Mouse (Mus musculus): ENCODE measurements around the gene Itgb1bp1. TPM values are rescaled to one million over a fixed set of nuclear protein-coding genes. Genes with fewer than 3 reads are reported as not detected.
A peak's percentile ranks its signal among the peaks of the same experiment; 100 is the strongest.

Gene Itgb1bp1
- polyA plus RNA-seq, 1 experiment from 2014 or later = 43.7 TPM

DNA sequence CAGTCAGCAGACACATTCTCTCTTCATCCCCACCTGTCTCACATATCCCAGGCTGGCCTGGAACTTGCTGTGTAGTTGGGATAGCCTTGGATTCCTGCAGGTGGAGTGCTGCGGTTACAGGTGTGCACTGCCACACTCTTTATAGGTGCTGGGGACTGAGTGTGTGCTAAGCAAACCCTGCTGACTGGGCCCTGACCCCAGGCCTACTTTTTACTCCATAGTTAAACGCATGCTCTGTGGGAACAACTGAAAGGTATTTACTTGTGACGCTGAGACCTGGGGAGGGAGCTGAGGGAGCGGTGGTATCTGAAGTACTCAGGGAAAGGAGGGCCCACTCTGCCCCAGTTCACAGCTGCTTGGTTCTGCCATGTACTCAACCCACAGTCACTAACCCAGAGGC lies 36.2 kb upstream of the Itgb1bp1 start:
- no peak for ATAC-seq (ENCODE audit: insufficient number of reproducible peaks, insufficient read depth, low FRiP score, low TSS enrichment, low read depth)

DNA sequence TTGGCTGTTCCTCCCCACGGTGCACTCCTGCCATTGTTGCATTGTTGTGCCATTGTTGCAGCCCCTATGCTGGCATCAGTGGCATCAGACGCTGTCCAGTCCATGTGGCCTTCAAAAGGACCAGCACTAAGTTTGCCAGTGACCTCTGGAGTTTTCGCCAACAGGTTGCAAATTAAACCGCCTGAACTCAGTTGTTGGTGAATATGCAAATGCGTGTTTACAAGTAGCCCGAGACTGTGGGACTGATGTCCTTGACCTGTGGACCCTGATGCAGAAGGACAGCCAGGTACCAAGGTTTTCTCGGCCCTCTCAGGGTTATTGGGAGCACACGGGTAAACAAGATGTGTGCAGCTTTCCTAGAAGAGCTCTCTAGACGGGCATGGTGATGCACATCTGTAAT lies 35.1 kb upstream of the Itgb1bp1 start:
- H3K4me2 ChIP-seq = no peak overlapping the region
- H3K27me3 ChIP-seq = no peaks in the 10 kb centered on the region
- no peak overlapping the region for H3K27ac ChIP-seq
- no peak for ATAC-seq (ENCODE audit: insufficient number of reproducible peaks, insufficient read depth, low FRiP score, low TSS enrichment, low read depth)
- 0 out of 2 replicates have a peak, but pooled peaks cover 5% of the 10 kb centered on the region for H3K4me1 ChIP-seq (replicated peaks)
- H3K36me3 ChIP-seq = peaks cover 67% of the 10 kb centered on the region
- no peak overlapping the region for H3K4me3 ChIP-seq (replicated peaks)
- WGBS = 83% methylated on average over 9 of the region's 9 CpGs
- no peak overlapping the region for H3K9ac ChIP-seq (replicated peaks)
- no peaks in the 10 kb centered on the region for H3K9me3 ChIP-seq

More for the DNA sequence above, 36.2 kb upstream of the Itgb1bp1 start:
- Histone ChIP-seq H3K4me2 (no peak overlapping the region), H3K27me3 (no peaks in the 10 kb centered on the region), H3K36me3 (peaks cover 79% of the 10 kb centered on the region), H3K27ac (no peak overlapping the region), H3K4me3 (replicated peaks) (no peak overlapping the region), H3K9me3 (no peaks in the 10 kb centered on the region), H3K4me1 (replicated peaks) (no peaks in the 10 kb centered on the region), H3K9ac (replicated peaks) (no peak overlapping the region)
- 85% methylated on average over 4 of the region's 4 CpGs for WGBS

DNA sequence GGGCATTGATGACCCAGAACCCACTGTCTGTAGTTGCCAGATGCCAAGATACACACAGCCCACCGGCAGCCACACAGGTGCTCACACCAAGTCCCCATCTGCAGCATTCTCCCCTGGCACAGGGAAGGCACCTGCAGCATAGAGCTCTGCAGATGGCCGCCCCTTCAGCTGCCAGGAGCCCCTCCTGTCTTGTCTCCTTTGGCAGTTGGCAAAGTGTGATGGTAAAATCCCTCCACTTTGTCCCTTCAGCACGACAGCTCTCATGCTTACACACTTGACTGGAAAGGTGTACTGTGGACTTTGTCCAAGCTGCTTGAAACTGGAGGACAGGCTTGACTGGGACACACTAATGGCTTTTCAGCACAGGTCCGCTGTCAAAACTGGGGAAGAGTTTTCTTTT lies 34.2 kb upstream of the Itgb1bp1 start:
- peaks cover 61% of the 10 kb centered on the region for H3K36me3 ChIP-seq
- H3K9me3 ChIP-seq = no peaks in the 10 kb centered on the region
- 85% methylated on average over 4 of the region's 4 CpGs for WGBS
- no peak overlapping the region for H3K4me3 ChIP-seq (replicated peaks)
- no peak overlapping the region for H3K9ac ChIP-seq (replicated peaks)
- H3K4me2 ChIP-seq = no peak overlapping the region
- no peaks in the 10 kb centered on the region for H3K27me3 ChIP-seq
- ATAC-seq (ENCODE audit: insufficient number of reproducible peaks, insufficient read depth, low FRiP score, low TSS enrichment, low read depth) = no peak
- H3K4me1 ChIP-seq (replicated peaks) = 0 out of 2 replicates have a peak, but pooled peaks cover 5% of the 10 kb centered on the region
- H3K27ac ChIP-seq = no peak overlapping the region

DNA sequence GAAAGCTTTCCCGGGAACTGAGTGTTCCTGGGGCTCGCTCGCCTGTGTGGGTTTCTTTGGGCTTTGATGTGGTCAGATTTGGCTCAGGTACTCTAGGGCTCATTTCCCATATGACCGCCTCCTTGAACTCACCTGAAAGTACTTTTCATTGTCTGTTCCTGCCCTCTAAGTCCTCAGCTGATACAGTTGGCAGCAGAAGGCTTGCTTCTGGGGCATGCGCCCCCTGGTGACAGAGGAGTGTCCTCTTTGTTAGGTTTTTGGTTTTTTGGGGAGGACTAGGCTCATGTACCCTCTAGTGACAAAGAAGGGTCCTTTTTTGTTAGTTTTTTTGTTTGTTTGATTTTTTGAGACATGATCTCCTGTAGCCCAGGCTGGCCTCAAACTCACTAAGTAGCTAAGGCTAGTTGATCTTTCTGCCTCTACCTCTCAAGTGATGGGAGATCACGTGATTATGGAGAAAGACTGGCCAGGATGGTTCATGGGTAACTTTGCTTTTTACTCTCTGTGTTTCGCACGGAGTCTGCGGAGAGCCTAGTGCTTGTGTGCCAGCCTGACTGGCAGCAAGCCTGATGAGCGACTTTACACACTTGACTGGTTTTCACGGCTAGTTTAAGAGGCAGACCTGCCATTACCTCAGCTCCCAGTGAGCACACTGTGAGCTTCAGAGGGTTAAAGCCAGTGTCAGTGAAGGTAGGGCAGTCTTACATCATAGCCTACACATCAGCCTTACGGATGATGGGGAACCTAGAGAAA lies 32.2 kb upstream of the Itgb1bp1 start:
- Histone ChIP-seq H3K4me3 (replicated peaks) (no peak overlapping the region), H3K4me1 (replicated peaks) (0 out of 2 replicates have a peak, but pooled peaks cover 5% of the 10 kb centered on the region), H3K4me2 (no peak overlapping the region), H3K36me3 (peaks cover 63% of the 10 kb centered on the region), H3K27me3 (no peaks in the 10 kb centered on the region), H3K27ac (no peak overlapping the region), H3K9ac (replicated peaks) (no peak overlapping the region), H3K9me3 (no peaks in the 10 kb centered on the region)
- WGBS = 79% methylated on average over 12 of the region's 12 CpGs
- no peak for ATAC-seq (ENCODE audit: insufficient number of reproducible peaks, insufficient read depth, low FRiP score, low TSS enrichment, low read depth)

DNA sequence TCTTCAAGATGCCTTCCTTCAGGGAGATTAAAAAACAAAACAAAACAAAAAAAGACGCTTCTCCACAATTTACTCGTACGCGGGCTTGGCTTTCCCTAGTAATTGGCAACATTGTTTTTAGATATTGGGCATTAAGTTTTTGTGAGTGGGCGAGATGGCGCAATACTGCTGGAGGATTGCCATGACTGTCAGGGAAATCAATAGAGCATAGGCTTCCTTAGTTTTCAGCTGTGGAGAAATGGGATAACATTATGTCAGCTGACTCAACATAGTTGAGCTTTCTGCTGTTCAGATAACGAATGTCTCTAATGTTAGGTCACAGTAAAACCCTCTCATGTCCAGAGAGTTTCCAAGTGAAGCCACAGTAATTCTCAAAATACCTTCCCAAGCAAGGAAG lies 30.8 kb upstream of the Itgb1bp1 start:
- H3K27ac ChIP-seq = no peak overlapping the region
- 39% methylated on average over 7 of the region's 7 CpGs for WGBS

DNA sequence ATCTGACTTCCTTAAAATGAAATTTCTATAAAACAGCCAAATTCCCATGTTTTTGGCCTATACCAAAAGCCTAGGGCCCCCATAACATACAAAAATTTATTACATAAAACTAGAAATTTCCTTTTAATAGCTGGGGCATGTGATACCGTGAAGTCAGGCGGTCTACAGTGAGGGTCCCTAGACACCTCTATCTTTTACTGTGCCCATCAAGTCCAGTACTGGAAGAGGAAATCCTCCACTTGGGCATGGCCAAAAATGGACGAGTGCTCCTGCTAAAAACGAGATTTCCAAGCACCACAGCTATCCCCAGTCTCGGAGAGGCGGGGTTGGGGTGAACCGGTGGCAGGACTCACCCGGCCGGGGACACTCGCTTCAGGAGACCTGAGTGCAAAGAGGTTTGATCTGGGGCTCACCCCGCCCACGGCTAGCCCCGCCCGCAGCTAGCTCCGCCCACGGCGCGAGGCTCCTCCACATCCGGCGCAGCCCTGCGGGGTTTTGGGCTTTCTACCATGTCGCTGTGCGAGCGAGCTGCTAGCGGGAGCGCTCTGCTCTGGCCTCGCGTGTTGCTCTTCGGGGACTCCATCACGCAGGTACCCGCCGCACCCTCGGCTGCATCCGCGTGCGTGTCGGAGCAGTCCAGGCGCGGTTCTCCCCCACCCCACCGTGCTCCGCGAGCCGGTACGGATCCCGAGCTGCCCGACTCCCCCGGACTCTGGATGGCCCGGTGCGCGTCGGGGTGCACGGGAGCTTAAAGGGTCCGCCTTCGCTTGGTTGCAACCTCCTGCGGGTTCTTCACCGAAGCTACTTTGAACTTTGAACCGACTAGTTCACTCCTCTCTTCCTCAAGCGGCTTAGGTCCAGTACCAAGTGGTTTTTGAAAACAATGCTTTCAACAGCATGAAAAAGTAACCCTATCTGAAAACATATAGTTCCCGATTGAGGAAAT lies 30.1 kb upstream of the Itgb1bp1 start, which contains the start of gene Iah1:
TSS of gene Iah1 (plus strand) at position 467 of the 946 bp plus-strand sequence.
- Histone ChIP-seq H3K9me3 (no peaks in the 10 kb centered on the region), H3K36me3 (peaks cover 64% of the 10 kb centered on the region), H3K4me1 (replicated peaks) (0 out of 2 replicates have a peak, but pooled peaks cover 5% of the 10 kb centered on the region), H3K27me3 (no peaks in the 10 kb centered on the region), H3K27ac (peak within 1 kb of the TSS; percentile 78; the same call in 1 of the 2 replicates), H3K9ac (replicated peaks) (peak within 1 kb of the TSS; percentile 74), H3K4me3 (replicated peaks) (peak within 1 kb of the TSS; percentile 71), H3K4me2 (peak within 1 kb of the TSS; percentile 63)
- ATAC-seq (ENCODE audit: insufficient number of reproducible peaks, insufficient read depth, low FRiP score, low TSS enrichment, low read depth) = peak; percentile 95
- WGBS = 3% methylated on average over 51 of the region's 59 CpGs

More for the DNA sequence above, 30.8 kb upstream of the Itgb1bp1 start:
- Histone ChIP-seq H3K9ac (replicated peaks) (peak overlapping the region; percentile 74), H3K4me1 (replicated peaks) (0 out of 2 replicates have a peak, but pooled peaks cover 5% of the 10 kb centered on the region), H3K4me2 (peak overlapping the region; percentile 63), H3K4me3 (replicated peaks) (peak overlapping the region; percentile 71), H3K27me3 (no peaks in the 10 kb centered on the region), H3K36me3 (peaks cover 62% of the 10 kb centered on the region), H3K9me3 (no peaks in the 10 kb centered on the region)
- no peak for ATAC-seq (ENCODE audit: insufficient number of reproducible peaks, insufficient read depth, low FRiP score, low TSS enrichment, low read depth)

DNA sequence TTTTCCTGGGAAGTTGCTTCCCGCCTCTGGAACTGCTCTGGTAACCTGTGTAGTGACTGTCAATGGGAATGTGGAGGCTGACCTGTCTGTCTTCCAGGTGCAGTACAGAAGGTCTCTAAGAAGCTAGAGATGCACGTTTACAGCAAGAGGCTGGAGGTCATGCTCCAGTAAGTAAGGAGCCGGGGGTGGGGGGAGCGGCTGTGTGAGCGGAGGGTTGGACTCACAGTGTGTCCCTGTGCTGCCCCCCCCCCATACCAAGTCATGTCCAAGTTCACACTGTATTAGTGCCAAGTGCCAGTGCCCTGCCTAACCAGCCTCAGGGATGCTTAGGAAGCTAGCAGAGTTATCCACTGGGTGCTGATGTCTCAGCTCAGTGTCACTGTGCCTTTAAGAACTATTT lies 26.1 kb upstream of the Itgb1bp1 start:
- no peak overlapping the region for H3K27ac ChIP-seq
- no peak overlapping the region for H3K4me3 ChIP-seq (replicated peaks)
- H3K4me1 ChIP-seq (replicated peaks) = 0 out of 2 replicates have a peak, but pooled peaks cover 4% of the 10 kb centered on the region
- H3K36me3 ChIP-seq = peaks cover 80% of the 10 kb centered on the region
- 90% methylated on average over 5 of the region's 5 CpGs for WGBS
- no peak overlapping the region for H3K9ac ChIP-seq (replicated peaks)
- no peaks in the 10 kb centered on the region for H3K27me3 ChIP-seq
- H3K9me3 ChIP-seq = no peaks in the 10 kb centered on the region
- no peak overlapping the region for H3K4me2 ChIP-seq
- no peak for ATAC-seq (ENCODE audit: insufficient number of reproducible peaks, insufficient read depth, low FRiP score, low TSS enrichment, low read depth)

DNA sequence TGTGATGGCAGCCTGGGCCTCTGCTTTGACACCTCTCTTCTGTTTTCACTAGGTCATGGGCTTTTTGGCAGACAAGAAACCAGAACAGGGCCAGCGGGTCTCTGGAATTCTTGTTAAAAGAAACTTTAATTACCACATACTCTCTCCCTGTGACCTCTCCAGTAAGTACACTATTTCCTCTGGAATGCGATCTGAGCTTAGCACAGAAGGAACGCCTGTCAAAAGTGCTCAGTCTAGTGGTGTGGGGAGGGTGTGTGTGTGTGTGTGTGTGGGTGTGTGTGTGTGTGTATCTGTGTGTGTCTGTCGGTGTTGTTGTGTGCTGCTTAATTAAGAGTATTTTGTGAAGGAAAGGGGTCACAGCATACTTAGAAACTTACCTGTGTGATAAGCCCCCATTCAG lies 20.6 kb upstream of the Itgb1bp1 start:
- no peaks in the 10 kb centered on the region for H3K9me3 ChIP-seq
- no peak overlapping the region for H3K9ac ChIP-seq (replicated peaks)
- no peak overlapping the region for H3K4me2 ChIP-seq
- WGBS = 68% methylated on average over 4 of the region's 4 CpGs
- ATAC-seq (ENCODE audit: insufficient number of reproducible peaks, insufficient read depth, low FRiP score, low TSS enrichment, low read depth) = 0 out of 2 replicates have a peak, but pooled peaks have one; percentile 43
- H3K36me3 ChIP-seq = peaks cover 97% of the 10 kb centered on the region
- H3K4me1 ChIP-seq (replicated peaks) = 0 out of 2 replicates have a peak, but pooled peaks cover 4% of the 10 kb centered on the region
- H3K27ac ChIP-seq = no peak overlapping the region
- no peaks in the 10 kb centered on the region for H3K27me3 ChIP-seq
- no peak overlapping the region for H3K4me3 ChIP-seq (replicated peaks)

DNA sequence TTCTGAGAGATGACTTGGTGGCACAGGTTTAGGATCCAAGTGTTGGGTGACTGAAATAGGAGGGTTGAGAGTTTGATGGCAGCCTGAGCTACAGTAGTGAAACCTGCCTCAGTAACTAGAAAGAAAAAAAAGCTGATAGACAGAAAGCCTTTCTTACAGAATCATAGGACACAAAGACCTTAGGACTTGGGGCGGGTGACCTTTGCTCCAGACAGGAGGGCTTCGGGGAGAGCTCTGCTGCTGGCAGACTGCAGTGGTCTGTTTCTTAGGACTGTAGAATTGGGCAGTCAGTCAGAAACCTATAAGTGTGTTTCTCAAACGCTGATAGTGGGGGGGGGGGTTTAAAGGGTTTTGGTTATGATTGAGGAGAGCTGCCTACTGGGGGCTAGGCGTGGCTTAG lies 19.7 kb upstream of the Itgb1bp1 start:
- no peak overlapping the region for H3K4me3 ChIP-seq (replicated peaks)
- H3K9ac ChIP-seq (replicated peaks) = no peak overlapping the region
- no peak for ATAC-seq (ENCODE audit: insufficient number of reproducible peaks, insufficient read depth, low FRiP score, low TSS enrichment, low read depth)
- H3K4me2 ChIP-seq = no peak overlapping the region
- H3K36me3 ChIP-seq = peaks cover 97% of the 10 kb centered on the region
- no peak overlapping the region for H3K27ac ChIP-seq
- WGBS = 88% methylated on average over 4 of the region's 4 CpGs
- H3K27me3 ChIP-seq = no peaks in the 10 kb centered on the region
- H3K9me3 ChIP-seq = no peaks in the 10 kb centered on the region
- 0 out of 2 replicates have a peak, but pooled peaks cover 4% of the 10 kb centered on the region for H3K4me1 ChIP-seq (replicated peaks)

DNA sequence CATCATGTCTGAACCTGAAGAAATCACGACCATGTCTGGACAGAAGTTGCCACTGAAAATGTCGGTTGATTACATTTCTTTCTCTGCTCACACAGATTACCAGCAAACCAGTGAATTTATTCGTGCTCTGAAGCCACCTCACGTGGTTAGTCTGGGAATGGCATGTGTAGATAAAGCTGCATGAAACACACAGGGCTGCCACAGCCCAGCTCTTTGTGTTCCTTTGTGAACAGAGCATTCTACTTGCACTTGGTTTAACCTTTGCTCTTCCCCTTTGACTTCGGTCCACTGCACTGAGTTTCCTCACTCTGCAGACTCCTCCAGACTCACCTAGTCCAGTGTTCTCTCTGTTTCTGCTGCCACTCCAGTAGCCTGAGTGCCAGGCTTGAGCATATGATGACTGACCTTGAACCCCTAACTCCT lies 16.3 kb upstream of the Itgb1bp1 start:
- no peak overlapping the region for H3K4me3 ChIP-seq (replicated peaks)
- 86% methylated on average over 5 of the region's 5 CpGs for WGBS
- H3K27ac ChIP-seq = no peak overlapping the region
- 0 out of 2 replicates have a peak, but pooled peaks cover 4% of the 10 kb centered on the region for H3K4me1 ChIP-seq (replicated peaks)
- no peak for ATAC-seq (ENCODE audit: insufficient number of reproducible peaks, insufficient read depth, low FRiP score, low TSS enrichment, low read depth)
- no peaks in the 10 kb centered on the region for H3K27me3 ChIP-seq
- no peak overlapping the region for H3K9ac ChIP-seq (replicated peaks)
- H3K9me3 ChIP-seq = no peaks in the 10 kb centered on the region
- H3K4me2 ChIP-seq = no peak overlapping the region
- peaks cover 92% of the 10 kb centered on the region for H3K36me3 ChIP-seq

DNA sequence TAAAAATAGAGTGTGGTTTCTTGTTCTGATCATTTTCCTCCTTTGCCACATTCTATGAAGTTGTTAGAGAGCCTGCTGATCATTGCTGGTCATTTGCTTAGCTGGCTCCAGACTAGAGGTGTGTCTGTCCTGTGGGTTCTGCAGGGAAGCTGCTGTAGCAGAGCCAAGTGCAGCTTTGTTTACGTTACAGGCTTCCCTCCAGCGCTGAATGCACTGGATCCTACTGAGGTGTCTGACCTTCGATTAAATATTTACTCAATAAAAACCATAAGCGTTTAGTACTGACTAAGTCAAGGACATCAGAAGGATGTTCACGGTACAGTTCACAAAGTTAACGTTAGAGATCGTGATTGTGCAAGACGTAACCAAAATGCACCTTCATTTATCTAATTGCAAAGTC lies 15.8 kb upstream of the Itgb1bp1 start:
- H3K36me3 ChIP-seq = peaks cover 92% of the 10 kb centered on the region
- no peak overlapping the region for H3K4me2 ChIP-seq
- ATAC-seq (ENCODE audit: insufficient number of reproducible peaks, insufficient read depth, low FRiP score, low TSS enrichment, low read depth) = no peak
- 0 out of 2 replicates have a peak, but pooled peaks cover 4% of the 10 kb centered on the region for H3K4me1 ChIP-seq (replicated peaks)
- no peak overlapping the region for H3K4me3 ChIP-seq (replicated peaks)
- no peak overlapping the region for H3K27ac ChIP-seq
- no peaks in the 10 kb centered on the region for H3K9me3 ChIP-seq
- WGBS = 92% methylated on average over 8 of the region's 8 CpGs
- H3K27me3 ChIP-seq = no peaks in the 10 kb centered on the region
- H3K9ac ChIP-seq (replicated peaks) = no peak overlapping the region
